Comparison of ENCODE assay signal across 10 mouse cellular contexts in the genomic region with DNA sequence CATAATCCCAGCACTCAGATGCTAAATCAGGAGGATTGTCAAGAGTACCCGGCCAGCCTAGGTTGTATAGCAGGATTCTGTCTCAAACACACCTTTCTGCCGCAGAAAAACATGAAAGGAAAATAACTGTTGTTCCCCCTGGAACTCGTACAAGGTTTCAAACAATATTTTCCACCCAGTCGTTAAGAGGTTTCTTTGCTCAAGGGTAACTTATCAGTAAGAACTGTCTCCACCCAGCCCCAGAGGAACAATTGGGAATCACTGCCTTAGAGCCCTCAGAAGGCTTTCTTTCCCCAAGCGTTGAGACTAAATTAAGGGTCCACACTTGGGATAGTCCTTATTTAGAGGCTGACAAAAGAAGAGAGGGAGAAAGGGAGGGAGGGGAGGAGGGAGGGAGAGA. TPM values are rescaled to one million over a fixed set of nuclear protein-coding genes. Genes with fewer than 3 reads are reported as not detected.
DNase-seq lines count a peak whose midpoint lies in the region; ATAC-seq and TF ChIP-seq lines count a peak whose summit lies in the region.
"Had no signal": no experiment of that assay in that cellular context is flagged by ENCODE, and none has a peak within 500 bp of the region (broad histone marks: within the 10 kb centered on the region; RNA-seq: fewer than 3 reads in every experiment).

No protein-coding gene starts in this region.

- H3K4me3 ChIP-seq in erythroblast, embryonic 14.5 days (replicated peaks) = peak overlapping the region; percentile 56
- H3K4me3 ChIP-seq in ES-E14 (ENCODE audit: insufficient read depth in 1 of 2, low read depth in 1 of 2, low read length in 2 of 2, poor library complexity in 1 of 2, severe bottlenecking in 1 of 2) = no peak overlapping the region
- H3K4me3 ChIP-seq in heart, postnatal 0 days (ENCODE audit: low read depth, low read length) = no peak overlapping the region
- no peak overlapping the region for H3K4me3 ChIP-seq in midbrain, embryonic 12.5 days

- in situ Hi-C loops in ES-E14 (cut with MboI; ENCODE audit: low sequenced_read_pairs in 2 of 2, unreplicated experiment in 2 of 2) = no loop called here

- 24% methylated on average over 5 of the region's 5 CpGs for WGBS in heart, postnatal 0 days
- 19% methylated on average over 5 of the region's 5 CpGs for WGBS in midbrain, embryonic 12.5 days

- DNase-seq in ES-E14 (ENCODE audit: low read depth, low spot score) = no peak
- DNase-seq in heart, postnatal 0 days (ENCODE audit: low spot score) = peak; percentile 27
- no peak for DNase-seq in cerebellum, postnatal 36 days
- DNase-seq in Muller cell, postnatal 12 days (ENCODE audit: inconsistent ontology term) = no peak
- DNase-seq in spleen, adult 12 weeks (ENCODE audit: low spot score) = no peak

- H3K9me3 ChIP-seq in erythroblast, embryonic 14.5 days (ENCODE audit: control insufficient read depth, low read length) = no peaks in the 10 kb centered on the region
- no peaks in the 10 kb centered on the region for H3K9me3 ChIP-seq in ES-E14 (ENCODE audit: control insufficient read depth, insufficient read depth, low read depth, low read length)
- H3K9me3 ChIP-seq in heart, postnatal 0 days (replicated peaks; ENCODE audit: control insufficient read depth, low read length) = no peaks in the 10 kb centered on the region
- H3K9me3 ChIP-seq in midbrain, embryonic 12.5 days = no peaks in the 10 kb centered on the region

- peak overlapping the region; percentile 100 for H3K27ac ChIP-seq in ES-E14 (ENCODE audit: insufficient read depth, low read depth, low read length, poor library complexity, severe bottlenecking)
- H3K27ac ChIP-seq in heart, postnatal 0 days (ENCODE audit: low read depth) = peak overlapping the region; percentile 96
- peak overlapping the region; percentile 98 for H3K27ac ChIP-seq in midbrain, embryonic 12.5 days (replicated peaks)

- no peak overlapping the region for H3K4me2 ChIP-seq in heart, postnatal 0 days (ENCODE audit: low read depth, low read length)
- H3K4me2 ChIP-seq in midbrain, embryonic 12.5 days (replicated peaks) = no peak overlapping the region

- H3K27me3 ChIP-seq in erythroblast, embryonic 14.5 days (ENCODE audit: control insufficient read depth) = no peaks in the 10 kb centered on the region
- no peaks in the 10 kb centered on the region for H3K27me3 ChIP-seq in heart, postnatal 0 days (ENCODE audit: control insufficient read depth, insufficient read depth, low read length)
- no peaks in the 10 kb centered on the region for H3K27me3 ChIP-seq in midbrain, embryonic 12.5 days

- H3K4me1 ChIP-seq in erythroblast, embryonic 14.5 days (ENCODE audit: control insufficient read depth) = peaks cover 81% of the 10 kb centered on the region
- peaks cover 0 to 19% of the 10 kb centered on the region in 2 experiments; a peak in 3 of 4 replicates for H3K4me1 ChIP-seq in ES-E14 (ENCODE audit: control insufficient read depth in 2 of 2, insufficient read depth in 2 of 2, low read length in 2 of 2, poor library complexity in 1 of 2)
- peaks cover 24% of the 10 kb centered on the region for H3K4me1 ChIP-seq in heart, postnatal 0 days (ENCODE audit: control insufficient read depth, insufficient read depth)
- H3K4me1 ChIP-seq in midbrain, embryonic 12.5 days = peaks cover 31% of the 10 kb centered on the region

- TF ChIP-seq EP300 in heart, postnatal 0 days (IDR thresholded peaks at IDR 0.05; ENCODE audit: low read depth) = no peak

- TF ChIP-seq CTCF in heart, postnatal 0 days (IDR thresholded peaks at IDR 0.05; ENCODE audit: low read depth) = no peak

- no peak for ATAC-seq in erythroblast, adult 5-6 weeks (replicated peaks; ENCODE audit: low FRiP score, poor library complexity, severe bottlenecking)
- no peak for ATAC-seq in heart, postnatal 0 days (ENCODE audit: insufficient read depth, low read depth)
- no peak for ATAC-seq in midbrain, embryonic 12.5 days (ENCODE audit: low FRiP score, low read depth)

- no peak overlapping the region for H3K9ac ChIP-seq in ES-E14 (ENCODE audit: insufficient read depth, low read depth, low read length, poor library complexity, severe bottlenecking)
- H3K9ac ChIP-seq in heart, postnatal 0 days (replicated peaks; ENCODE audit: low read depth, low read length) = no peak overlapping the region
- H3K9ac ChIP-seq in midbrain, embryonic 12.5 days (replicated peaks) = no peak overlapping the region

- no peaks in the 10 kb centered on the region for H3K36me3 ChIP-seq in erythroblast, embryonic 14.5 days (ENCODE audit: control insufficient read depth)
- H3K36me3 ChIP-seq in ES-E14 (ENCODE audit: control insufficient read depth, insufficient read depth, low read length, poor library complexity, severe bottlenecking) = peaks cover 11% of the 10 kb centered on the region; the same call in 1 of the 2 replicates
- H3K36me3 ChIP-seq in heart, postnatal 0 days (replicated peaks; ENCODE audit: control insufficient read depth, insufficient read depth, low read length) = no peaks in the 10 kb centered on the region
- H3K36me3 ChIP-seq in midbrain, embryonic 12.5 days = no peaks in the 10 kb centered on the region

TF ChIP-seq in ES-E14, 5 proteins besides CTCF, POLR2A, EP300 and RAD21:
- no peak for TF ChIP-seq MAFK (IDR thresholded peaks at IDR 0.05; ENCODE audit: insufficient read depth, low read depth, low read length)

RNA-seq across cellular contexts. Expression of gene Atf7ip, which starts 34.4 kb away (rescaled TPM):
- 3.8 and 4.7 TPM in 2 replicates for polyA plus RNA-seq in erythroblast, embryonic 14.5 days (2012)
- 153 and 185 TPM in 2 replicates for total RNA-seq in erythroblast, adult 5-6 weeks (2015; ENCODE audit: low replicate concordance)
- 205 and 233 TPM in 2 replicates for total RNA-seq in erythroblast, adult 5-6 weeks (2017; ENCODE audit: low replicate concordance)
- total RNA-seq in ES-E14 (2012; rRNA removed) = 26.8 and 35.9 TPM in 2 replicates
- 43.3 and 54.5 TPM in 2 replicates for total RNA-seq in heart, postnatal 0 days (2014; rRNA removed; ENCODE audit: low replicate concordance)
- 16.5 and 19.2 TPM in 2 replicates for polyA plus RNA-seq in heart, postnatal 0 days (2015; fragmentation: Nextera tagmentation; extraction: Ambion mirVana)
- 61.4 TPM in 2 replicates for polyA plus RNA-seq in midbrain, embryonic 12.5 days (2016; fragmentation: Nextera tagmentation; extraction: Ambion mirVana)

RNA-seq across cellular contexts. Expression of gene E330021D16Rik, which starts 56.2 kb away (rescaled TPM):
- not detected in 2 replicates for polyA plus RNA-seq in erythroblast, embryonic 14.5 days (2012)
- not detected in 2 replicates for total RNA-seq in erythroblast, adult 5-6 weeks (2015; ENCODE audit: low replicate concordance)
- total RNA-seq in erythroblast, adult 5-6 weeks (2017; ENCODE audit: low replicate concordance) = not detected in 2 replicates
- total RNA-seq in ES-E14 (2012; rRNA removed) = 0.36 TPM in 1 of 2 replicates, not detected in the other
- total RNA-seq in heart, postnatal 0 days (2014; rRNA removed; ENCODE audit: low replicate concordance) = not detected in 2 replicates
- polyA plus RNA-seq in heart, postnatal 0 days (2015; fragmentation: Nextera tagmentation; extraction: Ambion mirVana) = not detected in 2 replicates
- not detected in 2 replicates for polyA plus RNA-seq in midbrain, embryonic 12.5 days (2016; fragmentation: Nextera tagmentation; extraction: Ambion mirVana)
- total RNA-seq: gastrocnemius, postnatal 14 days had no signal
- polyA plus RNA-seq: C2C12 had no signal
